ENCODE assay signal across 9 mouse cellular contexts in genomic region chr5:76950343-76951105, GRCm38 (mm10). TPM values are rescaled to one million over a fixed set of nuclear protein-coding genes. Genes with fewer than 3 reads are reported as not detected.
DNase-seq lines count a peak whose midpoint lies in the region; ATAC-seq and TF ChIP-seq lines count a peak whose summit lies in the region.
"Had no signal": no experiment of that assay in that cellular context is flagged by ENCODE, and none has a peak within 500 bp of the region (broad histone marks: within the 10 kb centered on the region; RNA-seq: fewer than 3 reads in every experiment).

No protein-coding gene starts in this region.

- peak overlapping the region; percentile 76 for H3K4me2 ChIP-seq in kidney, embryonic 15.5 days
- peak overlapping the region; percentile 73 for H3K4me2 ChIP-seq in forebrain, embryonic 11.5 days (ENCODE audit: low read depth, low read length, severe bottlenecking)
- H3K4me2 ChIP-seq in liver, embryonic 11.5 days, result peak overlapping the region; percentile 73
- peak overlapping the region; percentile 89 for H3K4me2 ChIP-seq in neural tube, embryonic 15.5 days

- TF ChIP-seq RAD21 in MEL (IDR thresholded peaks at IDR 0.05; ENCODE audit: low read depth, low read length), result no peak

- no peaks in the 10 kb centered on the region for H3K9me3 ChIP-seq in kidney, embryonic 15.5 days (replicated peaks)
- H3K9me3 ChIP-seq in MEL (replicated peaks; ENCODE audit: insufficient read depth, low read length), result no peaks in the 10 kb centered on the region
- no peaks in the 10 kb centered on the region for H3K9me3 ChIP-seq in forebrain, embryonic 11.5 days (ENCODE audit: control insufficient read depth, low read length)
- no peaks in the 10 kb centered on the region for H3K9me3 ChIP-seq in liver, embryonic 11.5 days (ENCODE audit: control insufficient read depth, low read length)
- H3K9me3 ChIP-seq in neural tube, embryonic 15.5 days (replicated peaks), result no peaks in the 10 kb centered on the region

- H3K27ac ChIP-seq in kidney, embryonic 15.5 days, result peak overlapping the region; percentile 94
- peak overlapping the region; percentile 72 for H3K27ac ChIP-seq in MEL (ENCODE audit: control insufficient read depth, low read depth, low read length)
- peak overlapping the region; percentile 66; the same call in 1 of the 2 replicates for H3K27ac ChIP-seq in forebrain, embryonic 11.5 days (ENCODE audit: low read depth, low read length)
- peak overlapping the region; percentile 82 for H3K27ac ChIP-seq in liver, embryonic 11.5 days (ENCODE audit: low read depth, low read length)
- peak overlapping the region; percentile 91 for H3K27ac ChIP-seq in neural tube, embryonic 15.5 days (replicated peaks)

- no peaks in the 10 kb centered on the region for H3K27me3 ChIP-seq in kidney, embryonic 15.5 days
- H3K27me3 ChIP-seq in MEL (ENCODE audit: control insufficient read depth in 1 of 2, insufficient read depth in 2 of 2, low read length in 2 of 2), result no peaks in the 10 kb centered on the region
- H3K27me3 ChIP-seq in forebrain, embryonic 11.5 days (ENCODE audit: control insufficient read depth, insufficient read depth, low read length), result no peaks in the 10 kb centered on the region
- H3K27me3 ChIP-seq in liver, embryonic 11.5 days (replicated peaks; ENCODE audit: control insufficient read depth, insufficient read depth, low read length), result no peaks in the 10 kb centered on the region
- H3K27me3 ChIP-seq in neural tube, embryonic 15.5 days (replicated peaks), result no peaks in the 10 kb centered on the region

- peaks cover 83% of the 10 kb centered on the region for H3K79me2 ChIP-seq in MEL (ENCODE audit: control insufficient read depth, insufficient read depth, low read length, poor library complexity)

- peak overlapping the region; percentile 72 for H3K9ac ChIP-seq in kidney, embryonic 15.5 days
- peak overlapping the region; percentile 90 for H3K9ac ChIP-seq in MEL (ENCODE audit: control insufficient read depth, low read depth, low read length, poor library complexity, severe bottlenecking)
- H3K9ac ChIP-seq in forebrain, embryonic 11.5 days (ENCODE audit: low read length), result peak overlapping the region; percentile 76
- peak overlapping the region; percentile 90 for H3K9ac ChIP-seq in liver, embryonic 11.5 days (ENCODE audit: low read depth, low read length)
- H3K9ac ChIP-seq in neural tube, embryonic 15.5 days (replicated peaks), result peak overlapping the region; percentile 56

- peaks cover 31% of the 10 kb centered on the region; the same call in 1 of the 2 replicates for H3K36me3 ChIP-seq in kidney, embryonic 15.5 days
- peaks cover 12 to 66% of the 10 kb centered on the region in 2 experiments for H3K36me3 ChIP-seq in MEL (ENCODE audit: control insufficient read depth in 1 of 2, insufficient read depth in 2 of 2, low read length in 2 of 2)
- no peaks in the 10 kb centered on the region for H3K36me3 ChIP-seq in forebrain, embryonic 11.5 days (ENCODE audit: control insufficient read depth, insufficient read depth, low read length)
- peaks cover 10% of the 10 kb centered on the region; the same call in 1 of the 2 replicates for H3K36me3 ChIP-seq in liver, embryonic 11.5 days (ENCODE audit: control insufficient read depth, insufficient read depth, low read length)
- H3K36me3 ChIP-seq in neural tube, embryonic 15.5 days, result no peaks in the 10 kb centered on the region

- H3K4me1 ChIP-seq in kidney, embryonic 15.5 days, result peaks cover 40% of the 10 kb centered on the region
- H3K4me1 ChIP-seq in MEL (ENCODE audit: control insufficient read depth in 1 of 2, insufficient read depth in 2 of 2, low read length in 2 of 2), result peaks cover 31 to 44% of the 10 kb centered on the region in 2 experiments
- H3K4me1 ChIP-seq in forebrain, embryonic 11.5 days (replicated peaks; ENCODE audit: control insufficient read depth, insufficient read depth, low read length), result 0 out of 2 replicates have a peak, but pooled peaks cover 8% of the 10 kb centered on the region
- peaks cover 30% of the 10 kb centered on the region for H3K4me1 ChIP-seq in liver, embryonic 11.5 days (replicated peaks; ENCODE audit: control insufficient read depth, insufficient read depth, low read length)
- peaks cover 38% of the 10 kb centered on the region for H3K4me1 ChIP-seq in neural tube, embryonic 15.5 days

- TF ChIP-seq EP300 in MEL (IDR thresholded peaks at IDR 0.05; ENCODE audit: low read depth in 1 of 2, low read length in 2 of 2), result no peak

- peak overlapping the region; percentile 66 for H3K4me3 ChIP-seq in kidney, embryonic 15.5 days (replicated peaks)
- peak overlapping the region; percentile 86 to 89 for H3K4me3 ChIP-seq in MEL (ENCODE audit: control insufficient read depth in 1 of 2, insufficient read depth in 1 of 2, low read depth in 2 of 2, low read length in 2 of 2)
- H3K4me3 ChIP-seq in forebrain, embryonic 11.5 days (ENCODE audit: low read depth, low read length), result peak overlapping the region; percentile 74
- H3K4me3 ChIP-seq in liver, embryonic 11.5 days (ENCODE audit: low read depth, low read length), result peak overlapping the region; percentile 84
- H3K4me3 ChIP-seq in neural tube, embryonic 15.5 days (replicated peaks), result peak overlapping the region; percentile 81

- no peak for DNase-seq in kidney, postnatal 4 days
- DNase-seq in MEL (ENCODE audit: low read depth, low spot score), result no peak
- DNase-seq in forebrain, embryonic 11.5 days (ENCODE audit: low spot score), result no peak
- DNase-seq in liver, embryonic 11.5 days (ENCODE audit: low spot score), result no peak
- DNase-seq in adrenal gland, adult 18-20 months (ENCODE audit: low spot score in 2 of 2), result no peak
- DNase-seq in right cerebral cortex, postnatal 4 days, result no peak

- TF ChIP-seq POLR2A in MEL (IDR thresholded peaks at IDR 0.05; ENCODE audit: control insufficient read depth in 1 of 2, insufficient read depth in 1 of 2, low read depth in 1 of 2, low read length in 2 of 2, poor library complexity in 1 of 2), result no peak

- under 1% methylated on average over 24 of the region's 24 CpGs for WGBS in kidney, embryonic 15.5 days
- under 1% methylated on average over 24 of the region's 24 CpGs for WGBS in forebrain, embryonic 11.5 days
- WGBS in liver, embryonic 11.5 days, result 0% methylated on average over 24 of the region's 24 CpGs
- under 1% methylated on average over 24 of the region's 24 CpGs for WGBS in neural tube, embryonic 15.5 days

- ATAC-seq in kidney, embryonic 15.5 days (replicated peaks; ENCODE audit: low FRiP score), result no peak; the same call in none of the 2 replicates
- ATAC-seq in forebrain, embryonic 11.5 days (replicated peaks; ENCODE audit: low FRiP score), result no peak
- ATAC-seq in liver, embryonic 11.5 days (replicated peaks; ENCODE audit: low FRiP score), result peak; percentile 8
- ATAC-seq in neural tube, embryonic 15.5 days (ENCODE audit: low FRiP score), result peak; percentile 49; the same call in 1 of the 2 replicates

- no peak for TF ChIP-seq CTCF in MEL (IDR thresholded peaks at IDR 0.05 in 2 of 3, conservative IDR thresholded peaks at IDR 0.05 in 1 of 3; ENCODE audit: control insufficient read depth in 1 of 3, insufficient read depth in 1 of 3, low read depth in 2 of 3, low read length in 3 of 3, poor library complexity in 1 of 3, severe bottlenecking in 1 of 3)

RNA-seq across cellular contexts. Expression of gene Paics, which starts 0.6 kb away (rescaled TPM):
- polyA plus RNA-seq in kidney, embryonic 15.5 days (2015; fragmentation: Nextera tagmentation; extraction: Ambion mirVana), result 316 and 330 TPM in 2 replicates
- total RNA-seq in MEL (2012; rRNA removed), result 434 TPM in 2 replicates
- polyA plus RNA-seq in MEL (2012; ENCODE audit: insufficient read depth in 1 of 2, insufficient read length in 2 of 2, low read depth in 1 of 2, low replicate concordance in 2 of 2, missing spikeins in 1 of 2), result 100 to 1,000 TPM; 222 to 266 TPM
- polyA plus RNA-seq in forebrain, embryonic 11.5 days (2014; fragmentation: Nextera tagmentation; extraction: Ambion mirVana), result 456 and 462 TPM in 2 replicates
- 357 and 393 TPM in 2 replicates for polyA plus RNA-seq in liver, embryonic 11.5 days (2014; fragmentation: Nextera tagmentation; extraction: Ambion mirVana)
- 165 and 201 TPM in 2 replicates for polyA plus RNA-seq in neural tube, embryonic 15.5 days (2015; fragmentation: Nextera tagmentation; extraction: Ambion mirVana)
- 100 to 1,000 TPM; 148 to 195 TPM for total RNA-seq in adrenal gland, adult 18-20 months (2021)

RNA-seq across cellular contexts. Expression of gene Ppat, which starts 0.9 kb away (rescaled TPM):
- polyA plus RNA-seq in kidney, embryonic 15.5 days (2015; fragmentation: Nextera tagmentation; extraction: Ambion mirVana), result 40.1 and 43.6 TPM in 2 replicates
- 153 and 180 TPM in 2 replicates for total RNA-seq in MEL (2012; rRNA removed)
- polyA plus RNA-seq in MEL (2012; ENCODE audit: insufficient read depth in 1 of 2, insufficient read length in 2 of 2, low read depth in 1 of 2, low replicate concordance in 2 of 2, missing spikeins in 1 of 2), result 100 to 1,000 TPM; 103 to 110 TPM
- 46.1 and 50.1 TPM in 2 replicates for polyA plus RNA-seq in forebrain, embryonic 11.5 days (2014; fragmentation: Nextera tagmentation; extraction: Ambion mirVana)
- polyA plus RNA-seq in liver, embryonic 11.5 days (2014; fragmentation: Nextera tagmentation; extraction: Ambion mirVana), result 73.0 and 87.1 TPM in 2 replicates
- 10.6 and 17.9 TPM in 2 replicates for polyA plus RNA-seq in neural tube, embryonic 15.5 days (2015; fragmentation: Nextera tagmentation; extraction: Ambion mirVana)
- 10 to 100 TPM; 12.2 to 15.3 TPM for total RNA-seq in adrenal gland, adult 18-20 months (2021)

RNA-seq across cellular contexts. Expression of gene Srp72, which starts 24.0 kb away (rescaled TPM):
- 95.2 and 98.1 TPM in 2 replicates for polyA plus RNA-seq in kidney, embryonic 15.5 days (2015; fragmentation: Nextera tagmentation; extraction: Ambion mirVana)
- 76.7 and 87.1 TPM in 2 replicates for total RNA-seq in MEL (2012; rRNA removed)
- 100 to 1,000 TPM; 140 to 231 TPM for polyA plus RNA-seq in MEL (2012; ENCODE audit: insufficient read depth in 1 of 2, insufficient read length in 2 of 2, low read depth in 1 of 2, low replicate concordance in 2 of 2, missing spikeins in 1 of 2)
- 72.4 and 77.1 TPM in 2 replicates for polyA plus RNA-seq in forebrain, embryonic 11.5 days (2014; fragmentation: Nextera tagmentation; extraction: Ambion mirVana)
- 89.7 and 90.0 TPM in 2 replicates for polyA plus RNA-seq in liver, embryonic 11.5 days (2014; fragmentation: Nextera tagmentation; extraction: Ambion mirVana)
- 87.2 and 91.5 TPM in 2 replicates for polyA plus RNA-seq in neural tube, embryonic 15.5 days (2015; fragmentation: Nextera tagmentation; extraction: Ambion mirVana)
- 100 to 1,000 TPM; 115 to 139 TPM for total RNA-seq in adrenal gland, adult 18-20 months (2021)

RNA-seq across cellular contexts. Expression of gene Aasdh, which starts 45.2 kb away (rescaled TPM):
- 16.8 and 18.1 TPM in 2 replicates for polyA plus RNA-seq in kidney, embryonic 15.5 days (2015; fragmentation: Nextera tagmentation; extraction: Ambion mirVana)
- total RNA-seq in MEL (2012; rRNA removed), result 23.4 and 26.5 TPM in 2 replicates
- polyA plus RNA-seq in MEL (2012; ENCODE audit: insufficient read depth in 1 of 2, insufficient read length in 2 of 2, low read depth in 1 of 2, low replicate concordance in 2 of 2, missing spikeins in 1 of 2), result 10 to 100 TPM in 1 of 2 experiments, not detected in 1; 20.7 TPM
- polyA plus RNA-seq in forebrain, embryonic 11.5 days (2014; fragmentation: Nextera tagmentation; extraction: Ambion mirVana), result 23.6 and 27.5 TPM in 2 replicates
- polyA plus RNA-seq in liver, embryonic 11.5 days (2014; fragmentation: Nextera tagmentation; extraction: Ambion mirVana), result 17.1 and 20.7 TPM in 2 replicates
- 17.0 TPM in 2 replicates for polyA plus RNA-seq in neural tube, embryonic 15.5 days (2015; fragmentation: Nextera tagmentation; extraction: Ambion mirVana)
- total RNA-seq in adrenal gland, adult 18-20 months (2021), result 10 to 100 TPM; 14.8 to 16.2 TPM

RNA-seq across cellular contexts. Expression of gene Arl9, which starts 53.3 kb away (rescaled TPM):
- polyA plus RNA-seq in kidney, embryonic 15.5 days (2015; fragmentation: Nextera tagmentation; extraction: Ambion mirVana), result 0.44 TPM in 1 of 2 replicates, not detected in the other
- total RNA-seq in MEL (2012; rRNA removed), result 0.85 and 1.7 TPM in 2 replicates
- 1 to 10 TPM in 1 of 2 experiments, not detected in 1; 1.6 TPM for polyA plus RNA-seq in MEL (2012; ENCODE audit: insufficient read depth in 1 of 2, insufficient read length in 2 of 2, low read depth in 1 of 2, low replicate concordance in 2 of 2, missing spikeins in 1 of 2)
- polyA plus RNA-seq in forebrain, embryonic 11.5 days (2014; fragmentation: Nextera tagmentation; extraction: Ambion mirVana), result not detected in 2 replicates
- 0.47 TPM in 1 of 2 replicates, not detected in the other for polyA plus RNA-seq in liver, embryonic 11.5 days (2014; fragmentation: Nextera tagmentation; extraction: Ambion mirVana)
- 0.42 TPM in 1 of 2 replicates, not detected in the other for polyA plus RNA-seq in neural tube, embryonic 15.5 days (2015; fragmentation: Nextera tagmentation; extraction: Ambion mirVana)
- total RNA-seq in adrenal gland, adult 18-20 months (2021), result not detected
- total RNA-seq: layer of hippocampus, adult 18-20 months had no signal

Comparison
In these comparisons a context has a peak if more than half of its experiments do, and no peak if none do; other contexts are left out.
1. ATAC-seq: peak in liver, embryonic 11.5 days (single experiment) and neural tube, embryonic 15.5 days (single experiment); none in kidney, embryonic 15.5 days (single experiment) and forebrain, embryonic 11.5 days (single experiment).
2. Peak in every context shown above with its lines, with median percentiles within 50 percentile points of each other: H3K27ac ChIP-seq, H3K4me2 ChIP-seq, H3K4me3 ChIP-seq and H3K9ac ChIP-seq.